Mouse (Mus musculus) lung, postnatal 25 days (tissue): ENCODE results near the gene Sec23ip.
A peak's percentile ranks its signal among the peaks of the same experiment; 100 is the strongest.

ENCODE experiments used
- DNase-seq: peaks from one replicate; pipeline ENCODE4 v3.0.0; 2022; ENCODE audit warnings: low spot score

The Sec23ip gene

DNA sequence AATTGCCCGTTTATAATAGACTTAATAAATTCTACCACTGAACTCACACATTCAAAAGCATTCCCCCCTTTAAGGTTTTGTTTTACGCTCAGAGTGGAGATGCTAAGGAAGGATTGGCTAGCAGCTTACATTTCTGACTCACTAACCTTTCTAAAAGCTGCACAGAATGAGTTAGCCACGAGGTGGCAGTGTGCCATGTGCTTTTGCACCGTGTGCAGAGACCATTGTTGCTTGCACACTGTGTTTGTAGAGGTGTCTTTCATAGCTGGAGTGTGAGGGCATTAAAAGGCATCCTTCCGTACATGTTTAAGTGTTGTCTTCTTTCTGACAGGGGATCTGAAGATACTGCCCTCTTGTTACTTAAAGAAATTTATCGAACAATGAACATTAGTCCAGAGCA lies 34.6 kb downstream of the Sec23ip start:
- peak; percentile 18 for DNase-seq

DNA sequence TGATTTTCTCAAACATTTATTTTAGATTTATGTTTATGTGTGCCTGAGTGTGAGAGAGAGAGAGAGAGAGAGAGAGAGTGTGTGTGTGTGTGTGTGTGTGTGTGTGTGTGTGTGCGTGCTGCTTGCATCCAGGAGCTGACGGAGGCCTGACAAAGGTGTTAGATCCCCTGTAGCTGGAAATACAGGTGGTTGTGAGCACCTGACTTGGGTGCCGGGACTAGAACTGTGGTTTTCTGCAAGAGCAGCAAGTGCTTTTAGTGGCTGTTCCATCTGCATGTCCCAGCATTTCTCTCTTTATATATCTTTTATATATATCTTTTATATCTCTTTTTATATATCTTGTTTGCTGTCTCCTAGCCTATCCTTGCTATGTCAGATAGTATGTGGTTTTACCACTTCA lies 37.1 kb downstream of the Sec23ip start:
- DNase-seq, result no peak

DNA sequence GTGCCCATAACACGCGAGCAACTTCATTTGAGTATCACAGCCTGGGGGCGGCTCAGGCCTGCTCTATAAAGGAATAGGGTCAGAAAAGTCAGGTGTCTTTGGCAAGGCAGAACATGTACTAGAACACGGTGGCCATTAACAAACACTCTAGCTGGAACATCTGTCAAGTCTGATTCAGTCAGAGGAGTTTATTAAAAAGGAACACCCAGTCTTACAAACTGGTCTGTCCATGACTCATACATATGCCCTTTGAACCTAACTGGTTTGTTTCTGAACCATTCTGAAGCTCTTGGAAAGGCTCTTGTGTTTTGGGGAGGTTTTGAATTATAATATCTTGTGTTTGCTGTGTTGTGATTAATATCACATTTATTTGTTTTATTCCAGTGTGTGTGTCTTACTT lies 45.3 kb downstream of the Sec23ip start:
- no peak for DNase-seq

- no peak for DNase-seq
Measured at GRCm38 (mm10) chr7:128793464-128793863, 48.7 kb downstream of the Sec23ip start.

- no peak for DNase-seq
Measured at GRCm38 (mm10) chr7:128824986-128825563, 80.3 kb downstream of the Sec23ip start.

GRCm38 (mm10) chr7:128832455-128833081 lies 87.8 kb downstream of the Sec23ip start:
- DNase-seq, result no peak

GRCm38 (mm10) chr7:128833196-128833595 lies 88.5 kb downstream of the Sec23ip start:
- no peak for DNase-seq
